Mouse (Mus musculus): ENCODE measurements around the gene Mars.

DNA sequence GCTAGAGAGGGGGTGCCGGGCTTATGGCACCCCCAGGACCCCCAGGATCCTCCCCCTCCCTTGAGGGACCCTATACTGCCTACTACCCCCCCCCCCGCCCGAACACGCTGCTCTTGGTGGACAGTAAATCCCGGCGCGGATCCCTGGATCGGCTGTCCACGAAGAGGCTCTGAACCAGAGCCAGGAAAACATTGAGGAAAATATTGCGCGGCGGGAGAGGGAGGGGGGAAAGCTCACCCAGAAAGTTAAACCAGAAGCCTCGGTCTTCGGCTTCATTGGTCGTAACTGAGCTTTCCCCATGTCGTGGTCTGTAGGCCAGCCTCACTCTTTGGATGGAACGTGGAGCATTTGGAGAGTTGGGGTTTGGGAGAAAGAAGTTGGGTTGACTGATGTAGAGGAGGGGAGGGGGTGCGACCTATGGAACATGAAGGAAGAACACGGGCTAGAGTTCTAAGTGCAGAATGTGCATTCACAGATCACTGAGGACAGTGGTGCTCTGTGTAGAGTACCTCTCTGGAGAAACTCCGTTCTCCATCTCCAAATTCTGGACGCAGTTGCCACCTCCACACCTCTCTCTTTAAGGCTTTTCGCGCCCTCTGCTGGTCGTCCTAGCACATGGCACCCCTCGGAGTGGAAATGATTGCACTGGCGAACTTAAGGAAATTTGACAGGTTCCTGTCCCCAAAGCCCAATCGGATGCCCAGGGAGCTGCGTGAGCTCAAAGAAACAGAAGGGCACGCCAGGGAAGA, 30.5 kb upstream of the Mars start, which contains the start of gene Gli1:
- TF ChIP-seq EP300 (IDR thresholded peaks at IDR 0.05; ENCODE audit: low read depth in 1 of 2, low read length in 2 of 2) = no peak
- TF ChIP-seq USF2 (IDR thresholded peaks at IDR 0.05; ENCODE audit: borderline replicate concordance in 1 of 2, insufficient read depth in 1 of 2, low read depth in 1 of 2, low read length in 2 of 2) = no peak
- TF ChIP-seq CTCF (IDR thresholded peaks at IDR 0.05 in 2 of 3, conservative IDR thresholded peaks at IDR 0.05 in 1 of 3; ENCODE audit: control insufficient read depth in 1 of 3, insufficient read depth in 1 of 3, low read depth in 2 of 3, low read length in 3 of 3, poor library complexity in 1 of 3, severe bottlenecking in 1 of 3) = peak; percentile 95 to 96 (median 96)
- no peak for TF ChIP-seq ZMIZ1 (IDR thresholded peaks at IDR 0.05; ENCODE audit: low read depth, low read length)
- no peak for TF ChIP-seq GATA1 (IDR thresholded peaks at IDR 0.05; ENCODE audit: low read depth, low read length)
- TF ChIP-seq ZC3H11A (IDR thresholded peaks at IDR 0.05; ENCODE audit: low read depth, low read length) = peak; percentile 55
- no peak for TF ChIP-seq ZKSCAN1 (IDR thresholded peaks at IDR 0.05; ENCODE audit: low read depth, low read length)
- no peak for TF ChIP-seq KAT2A (conservative IDR thresholded peaks at IDR 0.05; ENCODE audit: low read depth, low read length)
- TF ChIP-seq USF1 (IDR thresholded peaks at IDR 0.05; ENCODE audit: low read depth, low read length) = 0 out of 2 replicates have a peak, but pooled peaks have one; percentile 15
- no peak for TF ChIP-seq POLR2A (IDR thresholded peaks at IDR 0.05; ENCODE audit: control insufficient read depth in 1 of 2, insufficient read depth in 1 of 2, low read depth in 1 of 2, low read length in 2 of 2, poor library complexity in 1 of 2)
- TF ChIP-seq TBP (IDR thresholded peaks at IDR 0.05; ENCODE audit: low read depth, low read length) = no peak
